Comparison of ENCODE assay signal across 30 mouse cellular contexts in genomic region chr3:157897645-157898044, GRCm38 (mm10). TPM values are rescaled to one million over a fixed set of nuclear protein-coding genes. Genes with fewer than 3 reads are reported as not detected.
"Had no signal": no experiment of that assay in that cellular context is flagged by ENCODE, and none has a peak within 500 bp of the region (broad histone marks: within the 10 kb centered on the region; RNA-seq: fewer than 3 reads in every experiment).

No protein-coding gene starts in this region.

- H3K9me3 ChIP-seq: limb, embryonic 10.5 days; limb, embryonic 12.5 days; limb, embryonic 13.5 days; limb, embryonic 15.5 days; liver, embryonic 12.5 days; liver, embryonic 13.5 days; liver, embryonic 15.5 days; lung, embryonic 15.5 days; megakaryocyte, embryonic 14.5 days; midbrain, embryonic 10.5 days; midbrain, embryonic 12.5 days; midbrain, embryonic 13.5 days; midbrain, embryonic 15.5 days had no signal

- H3K4me2 ChIP-seq: limb, embryonic 12.5 days; limb, embryonic 13.5 days; limb, embryonic 15.5 days; liver, embryonic 12.5 days; liver, embryonic 13.5 days; liver, embryonic 15.5 days; lung, embryonic 14.5 days; lung, embryonic 15.5 days; midbrain, embryonic 11.5 days; midbrain, embryonic 12.5 days; midbrain, embryonic 13.5 days; midbrain, embryonic 15.5 days had no signal

- H3K36me3 ChIP-seq: limb, embryonic 12.5 days; limb, embryonic 13.5 days; limb, embryonic 15.5 days; liver, embryonic 13.5 days; lung, embryonic 15.5 days; midbrain, embryonic 10.5 days; midbrain, embryonic 12.5 days; midbrain, embryonic 13.5 days; midbrain, embryonic 15.5 days had no signal

- H3K27me3 ChIP-seq: limb, embryonic 12.5 days; limb, embryonic 13.5 days; limb, embryonic 15.5 days; liver, embryonic 12.5 days; liver, embryonic 13.5 days; liver, embryonic 15.5 days; lung, embryonic 15.5 days; megakaryocyte, embryonic 14.5 days; midbrain, embryonic 12.5 days; midbrain, embryonic 13.5 days; midbrain, embryonic 15.5 days had no signal

- H3K4me1 ChIP-seq: limb, embryonic 10.5 days; limb, embryonic 12.5 days; limb, embryonic 13.5 days; limb, embryonic 15.5 days; liver, embryonic 12.5 days; liver, embryonic 13.5 days; liver, embryonic 15.5 days; lung, embryonic 15.5 days; midbrain, embryonic 10.5 days; midbrain, embryonic 12.5 days; midbrain, embryonic 13.5 days; midbrain, embryonic 15.5 days had no signal

- H3K4me3 ChIP-seq: left cerebral cortex, adult 2 months; limb, embryonic 10.5 days; limb, embryonic 12.5 days; limb, embryonic 13.5 days; limb, embryonic 15.5 days; liver, embryonic 12.5 days; liver, embryonic 13.5 days; liver, embryonic 15.5 days; lung, embryonic 15.5 days; megakaryocyte, embryonic 14.5 days; midbrain, embryonic 10.5 days; midbrain, embryonic 12.5 days; midbrain, embryonic 13.5 days; midbrain, embryonic 15.5 days had no signal

- H3K9ac ChIP-seq: limb, embryonic 12.5 days; limb, embryonic 13.5 days; limb, embryonic 15.5 days; liver, embryonic 12.5 days; liver, embryonic 13.5 days; liver, embryonic 14.5 days; liver, embryonic 15.5 days; lung, embryonic 14.5 days; lung, embryonic 15.5 days; midbrain, embryonic 12.5 days; midbrain, embryonic 13.5 days; midbrain, embryonic 15.5 days had no signal

- DNase-seq: left cerebral cortex, postnatal 4 days; liver; liver, embryonic 13.5 days; lung, adult 18-20 months; lung, adult 2 months; lung, embryonic 14.5 days; lung, postnatal 10 days; lung, postnatal 14 days; lung, postnatal 36 days; lung, postnatal 4 days; midbrain, embryonic 14.5 days had no signal

- H3K27ac ChIP-seq: left cerebral cortex, adult 2 months; limb, embryonic 10.5 days; limb, embryonic 12.5 days; limb, embryonic 13.5 days; limb, embryonic 15.5 days; liver, embryonic 12.5 days; liver, embryonic 13.5 days; liver, embryonic 14.5 days; liver, embryonic 15.5 days; lung, embryonic 15.5 days; macrophage; midbrain, embryonic 10.5 days; midbrain, embryonic 12.5 days; midbrain, embryonic 13.5 days; midbrain, embryonic 15.5 days had no signal

- ATAC-seq: liver, embryonic 12.5 days; lung, postnatal 0 days; midbrain, embryonic 13.5 days; midbrain, embryonic 15.5 days; midbrain, embryonic 16.5 days had no signal

RNA-seq across cellular contexts. Expression of gene Cth, which starts 27.2 kb away (rescaled TPM):
- total RNA-seq: monocyte, adult 5-6 weeks had no signal
- polyA plus RNA-seq: macrophage had no signal
